Mouse (Mus musculus): ENCODE data around the gene Tcf7l2. TPM values are rescaled to one million over a fixed set of nuclear protein-coding genes. Genes with fewer than 3 reads are reported as not detected.
A peak's percentile ranks its signal among the peaks of the same experiment; 100 is the strongest.

Tcf7l2 gene
- polyA plus RNA-seq, 1 experiment from 2014 or later: 48.9 TPM

DNA sequence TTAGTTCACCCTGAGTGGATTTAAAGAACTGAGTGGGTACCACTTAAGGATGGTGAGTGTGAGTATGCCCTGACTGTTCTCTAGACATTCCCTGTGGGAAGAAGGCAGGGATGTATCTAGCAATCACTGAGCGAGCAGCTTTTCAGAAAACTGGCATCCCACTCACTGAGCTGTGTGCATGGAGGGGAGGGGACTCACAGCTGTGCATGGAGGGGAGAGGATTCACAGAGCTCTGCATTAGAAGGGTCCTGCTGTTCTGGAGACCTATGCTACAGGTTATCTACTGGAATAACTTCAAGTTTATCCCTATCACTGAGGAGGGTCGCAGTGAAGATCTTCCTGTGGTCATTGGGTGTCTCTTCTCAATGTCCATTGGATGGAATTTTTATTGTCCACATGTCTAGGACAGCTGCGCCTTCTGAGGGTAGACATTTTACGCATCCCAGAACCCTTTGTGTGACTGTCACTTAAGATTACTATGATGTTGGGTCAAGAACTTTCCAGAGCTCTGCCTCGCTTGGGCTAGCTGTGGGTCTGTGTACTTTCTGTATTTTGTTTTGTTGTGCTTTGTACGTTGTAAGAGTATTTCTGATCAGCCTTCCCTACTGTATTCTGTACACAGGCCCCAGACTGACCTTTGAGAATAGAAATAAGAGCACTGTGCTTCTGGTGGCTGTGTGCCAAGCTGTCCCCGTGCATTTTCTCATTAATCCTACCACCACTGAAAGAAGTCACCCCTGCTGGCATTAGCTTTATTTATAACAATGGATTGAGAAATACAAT is 192.5 kb downstream of the Tcf7l2 start:
- Histone ChIP-seq H3K9me3 (ENCODE audit: control insufficient read depth, low read length) (no peaks in the 10 kb centered on the region), H3K4me2 (no peak overlapping the region), H3K36me3 (ENCODE audit: control insufficient read depth, insufficient read depth, low read length) (peaks cover 8% of the 10 kb centered on the region), H3K27ac (ENCODE audit: low read depth, low read length) (no peak overlapping the region), H3K9ac (ENCODE audit: low read depth, low read length) (no peak overlapping the region), H3K4me1 (replicated peaks; ENCODE audit: control insufficient read depth, insufficient read depth, low read length) (peaks cover 18% of the 10 kb centered on the region), H3K27me3 (replicated peaks; ENCODE audit: control insufficient read depth, insufficient read depth, low read length) (no peaks in the 10 kb centered on the region), H3K4me3 (ENCODE audit: low read depth, low read length) (no peak overlapping the region)
- 85% methylated on average over 7 of the region's 7 CpGs for WGBS
- DNase-seq (ENCODE audit: low spot score): no peak
- no peak for ATAC-seq (replicated peaks; ENCODE audit: low FRiP score)

GRCm38 (mm10) chr19:55934730-55935003 is 193.0 kb downstream of the Tcf7l2 start:
- Histone ChIP-seq H3K4me2 (no peak overlapping the region), H3K9me3 (ENCODE audit: control insufficient read depth, low read length) (no peaks in the 10 kb centered on the region), H3K9ac (ENCODE audit: low read depth, low read length) (no peak overlapping the region), H3K4me3 (ENCODE audit: low read depth, low read length) (no peak overlapping the region), H3K27ac (ENCODE audit: low read depth, low read length) (no peak overlapping the region), H3K36me3 (ENCODE audit: control insufficient read depth, insufficient read depth, low read length) (peaks cover 8% of the 10 kb centered on the region), H3K4me1 (replicated peaks; ENCODE audit: control insufficient read depth, insufficient read depth, low read length) (peaks cover 17% of the 10 kb centered on the region), H3K27me3 (replicated peaks; ENCODE audit: control insufficient read depth, insufficient read depth, low read length) (no peaks in the 10 kb centered on the region)
- WGBS: 88% methylated on average over 3 of the region's 3 CpGs
- DNase-seq (ENCODE audit: low spot score) (no peak), ATAC-seq (replicated peaks; ENCODE audit: low FRiP score) (no peak)

- H3K36me3 ChIP-seq (ENCODE audit: control insufficient read depth, insufficient read depth, low read length): no peaks in the 10 kb centered on the region
- no peak overlapping the region for H3K4me2 ChIP-seq
- no peaks in the 10 kb centered on the region for H3K9me3 ChIP-seq (ENCODE audit: control insufficient read depth, low read length)
- ATAC-seq (replicated peaks; ENCODE audit: low FRiP score): no peak
- H3K9ac ChIP-seq (ENCODE audit: low read depth, low read length): no peak overlapping the region
- H3K27ac ChIP-seq (ENCODE audit: low read depth, low read length): no peak overlapping the region
- no peaks in the 10 kb centered on the region for H3K27me3 ChIP-seq (replicated peaks; ENCODE audit: control insufficient read depth, insufficient read depth, low read length)
- DNase-seq (ENCODE audit: low spot score): no peak
- no peak overlapping the region for H3K4me3 ChIP-seq (ENCODE audit: low read depth, low read length)
- H3K4me1 ChIP-seq (replicated peaks; ENCODE audit: control insufficient read depth, insufficient read depth, low read length): peaks cover 27% of the 10 kb centered on the region
- WGBS: 92% methylated on average over 3 of the region's 3 CpGs
Measured at GRCm38 (mm10) chr19:55937026-55937425, 195.4 kb downstream of the Tcf7l2 start.

DNA sequence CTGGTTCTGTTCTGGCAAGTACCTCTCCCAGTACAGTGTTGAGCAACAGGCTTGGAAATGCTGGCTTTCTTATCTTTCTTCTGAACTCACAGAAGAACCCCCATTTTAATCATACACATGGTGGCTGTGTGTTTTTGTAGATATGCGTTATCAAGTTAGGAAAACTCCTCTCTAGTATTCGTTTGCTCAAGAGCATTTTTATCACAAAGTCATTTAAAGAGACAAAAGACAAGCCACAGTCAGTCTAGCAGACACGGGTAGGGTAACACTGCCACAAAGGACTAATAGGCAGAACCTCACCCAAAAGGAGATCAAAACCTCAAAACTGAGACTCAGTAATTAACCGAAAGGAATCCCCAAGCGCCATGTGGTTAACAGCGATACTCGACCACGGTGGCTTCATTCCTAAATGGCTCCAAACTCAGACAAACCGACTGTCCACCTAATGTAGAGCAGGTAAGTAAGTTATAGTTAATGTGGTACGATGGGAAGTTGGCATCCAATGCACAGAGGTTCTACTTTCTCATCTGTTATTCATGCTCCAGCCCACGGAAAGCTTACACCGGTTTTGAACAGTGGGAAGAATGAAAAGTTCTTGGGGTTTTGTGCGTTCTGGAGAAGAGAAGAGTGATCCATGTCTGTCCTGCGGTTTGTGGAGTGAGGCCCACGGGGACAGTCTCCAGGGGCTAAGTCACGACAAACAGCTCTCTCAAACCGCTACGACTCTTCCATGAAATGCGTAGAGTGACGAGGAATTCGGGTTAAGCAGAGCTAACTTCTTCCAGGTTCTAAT is 196.8 kb downstream of the Tcf7l2 start:
- no peak for DNase-seq (ENCODE audit: low spot score)

GRCm38 (mm10) chr19:55939090-55939489 is 197.5 kb downstream of the Tcf7l2 start:
- ATAC-seq (replicated peaks; ENCODE audit: low FRiP score): 0 out of 2 replicates have a peak, but pooled peaks have one; percentile 18
- Histone ChIP-seq H3K4me2 (peak overlapping the region; percentile 56), H3K36me3 (ENCODE audit: control insufficient read depth, insufficient read depth, low read length) (no peaks in the 10 kb centered on the region), H3K9ac (ENCODE audit: low read depth, low read length) (peak overlapping the region; percentile 67), H3K27ac (ENCODE audit: low read depth, low read length) (peak overlapping the region; percentile 98), H3K4me3 (ENCODE audit: low read depth, low read length) (peak overlapping the region; percentile 42), H3K9me3 (ENCODE audit: control insufficient read depth, low read length) (no peaks in the 10 kb centered on the region), H3K27me3 (replicated peaks; ENCODE audit: control insufficient read depth, insufficient read depth, low read length) (no peaks in the 10 kb centered on the region), H3K4me1 (replicated peaks; ENCODE audit: control insufficient read depth, insufficient read depth, low read length) (peaks cover 27% of the 10 kb centered on the region)
- WGBS: 54% methylated on average over 5 of the region's 5 CpGs
- DNase-seq (ENCODE audit: low spot score): no peak

More for the DNA sequence above, 196.8 kb downstream of the Tcf7l2 start:
- WGBS: 65% methylated on average over 21 of the region's 21 CpGs
- Histone ChIP-seq H3K9ac (ENCODE audit: low read depth, low read length) (peak overlapping the region; percentile 67), H3K4me2 (peak overlapping the region; percentile 56), H3K27ac (ENCODE audit: low read depth, low read length) (peak overlapping the region; percentile 98), H3K4me1 (replicated peaks; ENCODE audit: control insufficient read depth, insufficient read depth, low read length) (peaks cover 27% of the 10 kb centered on the region), H3K9me3 (ENCODE audit: control insufficient read depth, low read length) (no peaks in the 10 kb centered on the region), H3K36me3 (ENCODE audit: control insufficient read depth, insufficient read depth, low read length) (no peaks in the 10 kb centered on the region), H3K4me3 (ENCODE audit: low read depth, low read length) (peak overlapping the region; percentile 42), H3K27me3 (replicated peaks; ENCODE audit: control insufficient read depth, insufficient read depth, low read length) (no peaks in the 10 kb centered on the region)
- peak; percentile 80 for ATAC-seq (replicated peaks; ENCODE audit: low FRiP score)

DNA sequence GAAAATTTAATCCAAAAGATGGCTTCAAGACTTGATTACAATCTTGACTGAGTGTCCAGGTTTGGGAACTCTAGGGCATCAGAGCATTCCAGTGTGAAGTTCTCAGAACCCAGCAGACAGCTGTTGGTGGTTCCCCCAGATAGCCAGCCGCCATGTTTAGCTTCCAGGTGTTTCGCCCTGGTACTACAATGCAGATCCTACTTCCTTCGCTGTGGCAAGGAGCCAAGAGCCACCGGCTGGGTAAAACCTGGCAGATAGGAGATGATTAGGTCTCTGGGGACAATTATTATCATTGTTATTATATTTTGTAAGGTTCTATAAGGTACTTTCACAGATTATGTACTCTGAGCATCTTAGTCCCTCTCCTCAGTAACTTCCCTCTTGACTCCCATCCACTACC is 198.1 kb downstream of the Tcf7l2 start:
- Histone ChIP-seq H3K4me1 (replicated peaks; ENCODE audit: control insufficient read depth, insufficient read depth, low read length) (peaks cover 27% of the 10 kb centered on the region), H3K36me3 (ENCODE audit: control insufficient read depth, insufficient read depth, low read length) (no peaks in the 10 kb centered on the region), H3K9me3 (ENCODE audit: control insufficient read depth, low read length) (no peaks in the 10 kb centered on the region), H3K27ac (ENCODE audit: low read depth, low read length) (peak overlapping the region; percentile 98), H3K4me3 (ENCODE audit: low read depth, low read length) (no peak overlapping the region), H3K9ac (ENCODE audit: low read depth, low read length) (no peak overlapping the region), H3K4me2 (peak overlapping the region; percentile 64), H3K27me3 (replicated peaks; ENCODE audit: control insufficient read depth, insufficient read depth, low read length) (no peaks in the 10 kb centered on the region)
- WGBS: 93% methylated on average over 4 of the region's 4 CpGs
- DNase-seq (ENCODE audit: low spot score): peak; percentile 28
- no peak for ATAC-seq (replicated peaks; ENCODE audit: low FRiP score)

DNA sequence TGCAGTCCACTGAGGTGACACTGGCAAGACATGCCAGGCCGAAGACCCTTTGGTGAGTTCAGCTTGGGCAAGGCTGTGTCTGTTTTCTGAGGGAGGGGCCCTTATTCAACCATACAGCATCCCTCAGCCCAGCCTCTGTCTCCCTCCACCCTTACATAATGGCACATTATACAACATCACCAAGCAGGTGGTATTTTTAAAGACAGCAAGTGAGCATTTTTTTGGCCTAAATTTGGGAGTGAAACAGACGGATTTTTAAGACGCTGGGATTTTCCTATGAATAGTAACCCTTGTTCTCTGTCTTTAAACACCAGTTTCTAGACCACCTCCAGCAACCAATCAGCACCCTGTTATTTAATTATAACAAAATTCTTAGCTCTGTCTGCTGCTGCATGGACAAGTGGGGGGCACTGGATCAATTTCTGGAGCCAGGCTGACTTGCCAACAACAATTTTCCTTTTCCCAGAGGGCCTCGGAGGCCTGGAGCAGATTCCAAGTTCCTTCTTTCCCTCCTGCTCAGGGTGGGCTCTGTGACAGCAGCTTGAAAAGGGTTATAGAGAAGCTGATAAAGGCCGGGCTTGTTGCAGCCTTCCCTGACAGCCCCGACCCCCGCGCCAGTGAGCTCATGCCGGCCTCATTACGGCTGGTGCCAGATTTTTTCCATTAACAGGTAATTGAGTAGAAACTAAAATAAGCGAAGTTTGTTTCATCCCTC is 199.1 kb downstream of the Tcf7l2 start:
- Histone ChIP-seq H3K27me3 (replicated peaks; ENCODE audit: control insufficient read depth, insufficient read depth, low read length) (no peaks in the 10 kb centered on the region), H3K4me3 (ENCODE audit: low read depth, low read length) (no peak overlapping the region), H3K4me2 (peak overlapping the region; percentile 64), H3K4me1 (replicated peaks; ENCODE audit: control insufficient read depth, insufficient read depth, low read length) (peaks cover 27% of the 10 kb centered on the region), H3K9me3 (ENCODE audit: control insufficient read depth, low read length) (no peaks in the 10 kb centered on the region), H3K27ac (ENCODE audit: low read depth, low read length) (peak overlapping the region; percentile 98), H3K9ac (ENCODE audit: low read depth, low read length) (peak overlapping the region; percentile 60), H3K36me3 (ENCODE audit: control insufficient read depth, insufficient read depth, low read length) (no peaks in the 10 kb centered on the region)
- WGBS: 48% methylated on average over 11 of the region's 11 CpGs
- ATAC-seq (replicated peaks; ENCODE audit: low FRiP score): no peak
- DNase-seq (ENCODE audit: low spot score): no peak

- Histone ChIP-seq H3K4me2 (peak overlapping the region; percentile 64), H3K27me3 (replicated peaks; ENCODE audit: control insufficient read depth, insufficient read depth, low read length) (no peaks in the 10 kb centered on the region), H3K4me1 (replicated peaks; ENCODE audit: control insufficient read depth, insufficient read depth, low read length) (peaks cover 23% of the 10 kb centered on the region), H3K4me3 (ENCODE audit: low read depth, low read length) (peak overlapping the region; percentile 43), H3K27ac (ENCODE audit: low read depth, low read length) (peak overlapping the region; percentile 98), H3K36me3 (ENCODE audit: control insufficient read depth, insufficient read depth, low read length) (no peaks in the 10 kb centered on the region), H3K9me3 (ENCODE audit: control insufficient read depth, low read length) (no peaks in the 10 kb centered on the region), H3K9ac (ENCODE audit: low read depth, low read length) (peak overlapping the region; percentile 64)
- ATAC-seq (replicated peaks; ENCODE audit: low FRiP score) (peak; percentile 89), DNase-seq (ENCODE audit: low spot score) (peak; percentile 31)
- 55% methylated on average over 16 of the region's 16 CpGs for WGBS
Measured at GRCm38 (mm10) chr19:55941253-55942125, 199.9 kb downstream of the Tcf7l2 start.

Data from liver, embryonic 11.5 days (tissue).